Mouse (Mus musculus) neutrophil, adult 5-6 weeks (primary cell): ENCODE measurements around the gene Gm12248. TPM values are rescaled to one million over a fixed set of nuclear protein-coding genes. Genes with fewer than 3 reads are reported as not detected.
"Not testable (repeated sequence)": the region's sequence is repeated elsewhere in the genome, so short reads cannot be mapped to it uniquely, and the experiment has no call there.

ENCODE experiments used
- ATAC-seq: fragments of 151-379, 151-347 bp; 2 replicates; pipeline ENCODE4 v1.8.0; 2017; ENCODE audit warnings: mild to moderate bottlenecking, moderate TSS enrichment; ENCODE audit not compliant: insufficient number of reproducible peaks, poor library complexity, low FRiP score, severe bottlenecking; ENCODE audit errors: extremely low read depth
- total RNA-seq: library from RNA; stranded (forward); fragments of 200-1000 nt; gene quantifications from 2 replicates; pipeline ENCODE4 v1.2.3, GENCODE M21; 2017

The Gm12248 gene
- total RNA-seq, 1 experiment from 2014 or later, result not detected

DNA sequence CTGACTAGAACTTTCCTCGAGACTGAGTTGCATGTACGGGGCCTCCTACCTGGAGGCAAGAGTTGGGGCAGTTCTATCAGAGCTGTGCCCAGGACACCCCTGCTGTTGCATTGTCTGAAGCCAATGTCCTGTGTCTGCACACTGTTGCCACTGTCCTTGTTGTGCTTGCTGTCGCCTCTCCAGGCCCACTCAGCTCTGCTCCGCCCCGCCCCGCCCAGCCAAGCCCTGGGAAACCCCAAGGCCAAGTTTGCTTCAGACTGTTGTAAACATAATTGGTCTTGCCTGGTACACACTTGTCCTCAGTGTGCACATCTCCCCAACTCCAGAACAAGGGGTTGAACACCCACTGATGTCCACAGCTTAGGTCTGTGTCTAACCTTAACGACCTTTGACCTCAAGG lies 33.2 kb downstream of the Gm12248 start:
- not testable (repeated sequence) for ATAC-seq

DNA sequence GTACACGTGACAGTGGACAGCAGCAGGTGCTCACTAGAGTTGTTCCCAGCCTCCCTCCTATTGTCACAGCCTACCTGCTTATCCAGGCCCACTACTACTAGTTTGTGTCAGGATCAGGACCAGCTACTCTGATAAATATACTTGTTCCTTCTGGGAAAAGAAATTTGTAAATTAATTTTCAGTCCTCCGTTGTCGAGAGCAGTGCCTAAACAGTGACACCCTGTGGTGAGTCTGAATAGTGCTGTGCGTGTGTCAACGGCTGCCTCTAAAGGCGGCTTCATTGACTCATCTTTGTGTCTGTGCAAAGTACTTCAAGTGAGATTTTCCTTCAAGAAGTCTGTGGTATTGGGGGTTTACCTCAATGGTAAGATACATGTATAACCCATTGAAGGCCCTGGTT lies 35.5 kb downstream of the Gm12248 start:
- ATAC-seq, result peak; percentile 45; the same call in 1 of the 2 replicates

DNA sequence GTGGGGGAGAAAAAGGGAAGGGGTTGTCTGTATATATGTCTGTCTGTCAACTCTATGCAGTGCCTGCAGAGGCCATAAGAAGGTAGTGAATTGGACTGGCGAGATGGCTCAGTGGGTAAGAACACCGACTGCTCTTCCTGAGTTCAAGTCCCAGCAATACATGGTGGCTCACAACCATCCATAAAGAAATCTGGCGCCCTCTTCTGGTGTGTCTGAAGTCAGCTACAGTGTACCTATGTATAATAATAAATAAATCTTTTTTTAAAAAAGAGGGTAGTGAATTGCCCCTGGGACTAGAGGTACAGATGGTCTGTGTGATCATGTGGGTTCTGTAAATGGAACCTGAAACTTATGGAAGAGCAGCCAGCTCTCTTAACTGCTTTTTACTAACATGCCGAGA lies 46.5 kb downstream of the Gm12248 start:
- ATAC-seq, result no peak

DNA sequence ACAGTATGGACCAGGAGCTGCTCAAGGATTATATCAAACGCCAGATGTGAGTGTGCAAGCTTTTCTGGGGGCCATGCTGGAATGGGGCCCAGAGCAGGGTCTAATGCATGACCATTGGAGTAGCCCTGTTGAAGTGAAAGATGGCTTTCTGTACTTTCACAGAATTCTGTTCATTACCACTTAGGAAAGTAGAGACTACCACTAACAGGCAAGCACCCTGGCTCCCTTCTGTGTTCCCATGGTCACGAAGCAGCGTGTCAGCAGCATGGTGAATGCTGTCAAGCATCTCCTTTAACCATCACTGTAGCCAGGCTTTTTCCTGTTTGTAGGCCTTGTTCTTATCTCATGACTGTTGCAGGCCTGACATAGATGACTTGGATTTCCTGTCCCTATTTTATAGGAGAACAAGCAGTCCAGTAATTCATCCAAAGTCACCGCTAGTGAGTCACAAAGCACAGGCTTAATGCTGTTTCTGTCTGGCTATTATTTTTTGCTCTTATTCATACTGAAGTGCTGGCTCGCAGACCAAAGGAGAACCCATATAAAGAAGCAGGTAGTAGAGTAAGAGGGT lies 50.0 kb downstream of the Gm12248 start:
- ATAC-seq, result no peak

DNA sequence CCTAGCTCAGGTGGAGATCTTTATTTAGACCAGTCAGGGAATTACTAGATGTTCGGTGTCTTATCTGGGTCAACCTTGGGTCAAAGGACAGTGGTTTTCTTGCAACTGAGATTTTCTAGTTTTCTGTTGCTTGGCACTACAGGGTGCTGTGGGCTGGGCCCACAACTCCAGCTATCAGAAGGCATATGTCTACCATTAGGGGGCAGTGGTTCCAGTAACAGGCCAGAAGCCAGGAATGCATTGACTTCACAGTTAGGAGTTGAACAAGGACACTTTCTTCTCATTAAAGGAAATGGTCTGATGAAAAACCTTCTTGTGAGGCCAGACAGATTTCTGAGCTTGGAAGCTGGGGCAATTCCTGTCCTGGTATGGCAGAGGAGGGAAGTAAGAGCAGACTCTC lies 53.9 kb downstream of the Gm12248 start:
- no peak for ATAC-seq

DNA sequence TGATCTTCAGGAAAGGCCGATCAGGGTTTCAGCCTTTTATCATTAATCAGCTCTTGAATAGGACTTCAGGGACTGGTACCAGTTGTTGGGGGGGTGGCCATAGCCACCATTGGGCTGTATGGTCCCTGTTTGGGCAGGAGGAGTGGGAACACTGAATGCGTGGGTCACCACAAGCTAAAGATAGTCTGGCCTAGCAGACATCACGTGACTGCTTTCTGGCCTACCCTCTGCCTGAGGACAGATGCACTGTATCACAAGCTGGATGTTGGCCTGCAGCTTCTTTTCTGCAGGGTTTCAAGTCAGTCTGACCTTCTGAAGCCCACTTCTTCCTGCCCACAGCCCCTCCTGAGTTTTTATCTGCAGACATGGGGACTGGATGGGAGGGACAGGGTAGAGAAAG lies 59.3 kb downstream of the Gm12248 start:
- ATAC-seq, result no peak

DNA sequence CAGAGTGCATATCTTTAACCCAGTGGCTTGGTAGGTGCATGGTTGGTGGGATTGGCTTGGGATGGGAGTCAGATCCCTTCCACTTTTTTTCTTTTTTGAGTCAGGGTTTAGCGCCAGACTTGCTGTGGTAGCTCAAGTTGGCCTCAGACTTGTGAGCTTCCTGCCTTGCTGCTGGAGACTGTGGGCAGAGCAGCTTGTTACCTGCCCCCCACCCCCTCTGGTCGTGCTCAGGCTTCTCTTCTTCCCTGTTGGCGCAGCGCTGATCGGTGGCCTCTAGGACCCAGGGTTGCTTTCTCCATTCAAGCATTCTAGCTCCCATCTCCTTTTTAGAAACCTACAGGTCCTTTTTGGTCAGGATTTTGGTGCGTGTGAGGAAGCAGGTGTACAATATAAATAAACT lies 61.8 kb downstream of the Gm12248 start:
- ATAC-seq, result peak; percentile 6; the same call in 1 of the 2 replicates

DNA sequence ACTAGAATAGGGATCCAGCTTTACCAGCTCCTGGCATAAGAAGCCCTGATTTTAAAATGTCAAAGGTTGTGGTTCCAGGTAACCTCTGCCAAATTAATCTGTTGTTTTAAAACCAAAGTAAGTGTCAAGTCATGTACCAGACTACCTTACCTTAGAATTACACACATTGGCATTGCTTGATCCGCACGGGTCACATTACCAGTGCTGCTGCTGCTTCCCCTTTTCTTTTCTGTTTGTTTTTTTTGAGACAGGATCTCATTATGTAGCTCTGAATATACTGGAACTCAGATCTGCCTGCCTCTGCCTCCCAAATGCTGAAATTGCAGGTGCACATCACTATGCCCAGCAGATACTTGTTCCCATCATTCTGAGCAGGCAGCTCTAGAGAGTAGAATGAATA lies 63.1 kb downstream of the Gm12248 start:
- ATAC-seq, result no peak

DNA sequence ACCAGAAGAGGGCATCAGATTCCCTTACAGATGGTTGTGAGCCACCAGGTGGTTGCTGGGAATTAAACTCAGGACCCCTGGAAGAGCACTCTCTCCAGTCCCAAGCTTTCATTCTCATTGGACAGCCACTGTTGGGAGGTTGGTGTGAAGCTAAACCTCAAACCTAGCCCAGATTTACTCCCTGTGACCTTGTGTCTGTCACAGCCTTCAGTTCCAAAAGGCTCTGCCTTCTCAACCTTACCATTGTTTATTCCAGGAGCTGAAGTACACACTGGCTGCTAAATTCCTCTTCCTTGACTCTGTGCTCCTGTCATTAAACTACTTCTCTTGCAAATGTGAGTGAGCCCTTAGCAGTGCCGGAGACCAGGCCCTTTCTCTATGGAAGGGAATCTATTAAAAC lies 64.0 kb downstream of the Gm12248 start:
- no peak for ATAC-seq

DNA sequence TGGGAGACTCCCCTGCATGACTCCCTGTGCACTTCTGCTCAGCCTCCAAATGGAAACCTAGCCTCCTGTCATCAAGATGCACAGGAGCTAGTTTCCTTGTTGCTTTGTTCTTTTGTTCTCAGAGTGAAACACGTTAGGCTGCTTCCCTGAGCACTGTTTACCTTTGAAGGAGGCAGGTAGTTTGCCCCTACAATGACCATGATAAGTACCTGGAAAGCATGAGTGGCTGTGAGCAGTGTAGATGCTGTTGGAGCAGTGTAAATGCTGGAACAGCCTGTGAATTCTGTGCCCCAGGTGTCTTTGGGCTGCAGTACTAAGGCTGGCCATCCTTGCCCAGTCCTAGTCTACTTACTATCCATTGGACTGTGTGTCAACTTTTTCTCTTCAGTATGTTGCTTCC lies 66.1 kb downstream of the Gm12248 start:
- ATAC-seq, result no peak

DNA sequence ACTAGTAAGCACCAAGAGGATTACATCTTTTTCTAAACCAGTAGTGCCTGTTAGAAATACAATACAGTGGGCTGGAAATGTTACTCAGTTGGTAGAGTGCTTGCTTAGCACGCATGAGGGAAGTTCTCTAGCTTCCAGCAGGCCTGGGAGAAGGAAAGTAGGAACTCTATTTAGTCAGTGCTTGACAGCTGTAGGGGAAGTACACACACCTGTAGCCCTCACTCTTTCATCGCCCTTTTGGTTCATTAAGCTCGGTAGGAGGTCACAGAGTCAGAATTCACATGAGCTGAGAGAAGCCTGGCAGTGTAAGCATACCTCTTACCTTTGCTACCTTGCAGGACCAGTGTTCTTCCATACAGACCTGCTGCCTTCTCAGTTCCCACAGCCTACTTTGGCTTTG lies 66.6 kb downstream of the Gm12248 start:
- ATAC-seq, result no peak

DNA sequence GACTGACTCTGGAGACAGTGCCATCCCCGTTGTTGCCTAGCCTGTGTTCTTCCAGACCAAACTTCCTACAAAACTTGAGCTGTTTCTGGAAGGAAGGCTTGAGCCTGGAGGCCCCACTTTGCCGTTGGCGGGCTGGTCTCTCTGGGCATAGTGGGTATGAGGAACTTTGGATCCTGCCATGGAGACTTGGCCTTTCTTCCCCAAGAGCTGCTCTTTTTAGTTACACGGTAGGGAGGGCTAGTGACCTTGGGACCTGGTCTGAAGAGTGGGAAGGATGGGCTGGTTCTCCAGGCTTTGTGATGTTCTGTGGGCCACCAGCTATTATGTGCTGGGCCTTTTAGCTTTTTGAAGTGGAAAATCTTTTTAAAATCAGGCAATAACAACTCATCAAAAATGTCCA lies 67.1 kb downstream of the Gm12248 start:
- ATAC-seq, result no peak

DNA sequence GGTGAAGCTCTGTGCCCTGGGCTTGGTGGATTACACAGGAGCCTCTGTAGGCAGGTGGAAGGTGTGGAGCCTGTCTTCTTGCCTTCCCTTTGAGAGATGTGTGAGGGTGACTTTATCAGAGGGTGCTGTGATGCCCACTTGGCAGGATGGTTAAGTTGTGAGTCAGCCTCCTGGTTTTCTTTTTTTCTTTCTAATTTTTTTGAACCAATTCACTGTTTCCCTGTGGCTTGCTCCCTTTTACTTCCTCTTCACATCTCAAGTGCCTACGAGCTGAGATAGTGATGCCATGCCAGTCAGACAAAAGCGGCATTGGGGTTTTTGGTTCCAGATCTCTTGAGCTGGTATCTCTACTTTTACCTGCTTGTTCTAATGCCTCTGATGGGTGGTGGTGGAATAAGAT lies 68.3 kb downstream of the Gm12248 start:
- ATAC-seq, result no peak

DNA sequence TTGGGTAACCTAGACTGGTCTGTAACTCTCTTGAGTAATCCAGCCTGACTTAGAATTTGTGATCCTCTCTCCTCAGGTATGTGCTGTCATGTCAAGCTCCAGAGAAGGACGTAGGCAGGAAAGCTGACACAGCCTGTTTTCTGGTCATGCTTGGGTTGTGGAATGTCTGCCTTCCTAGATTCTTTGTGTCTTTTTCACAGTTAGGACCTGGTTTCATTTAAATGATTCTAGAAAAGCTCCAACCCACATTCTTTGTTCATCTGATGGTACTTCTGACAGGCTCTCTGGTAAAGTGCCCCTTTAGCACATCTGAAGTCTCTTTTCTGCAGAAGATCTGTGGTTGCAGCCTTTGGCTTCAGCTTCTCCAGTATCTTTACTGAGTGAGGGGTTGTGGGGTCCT lies 68.7 kb downstream of the Gm12248 start:
- no peak for ATAC-seq

DNA sequence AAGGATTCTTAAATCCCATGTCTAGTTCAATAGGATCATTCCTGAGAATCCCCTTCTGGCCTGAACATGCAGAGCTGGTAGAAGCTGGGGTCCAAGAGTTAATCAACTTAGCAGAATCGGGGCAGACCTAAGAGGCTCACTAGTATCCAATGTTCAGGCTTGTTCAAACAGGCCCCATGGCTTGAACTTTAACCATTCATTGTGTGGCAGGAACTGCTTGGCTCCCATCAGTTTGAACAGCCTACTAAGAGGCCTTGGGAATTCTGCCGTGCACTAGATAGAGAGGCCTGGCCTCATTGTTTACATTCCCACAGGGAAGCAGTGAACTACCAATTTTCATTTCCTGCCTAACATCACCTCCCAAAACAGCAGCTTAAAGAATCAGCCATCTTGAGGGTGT lies 71.3 kb downstream of the Gm12248 start:
- ATAC-seq, result no peak

DNA sequence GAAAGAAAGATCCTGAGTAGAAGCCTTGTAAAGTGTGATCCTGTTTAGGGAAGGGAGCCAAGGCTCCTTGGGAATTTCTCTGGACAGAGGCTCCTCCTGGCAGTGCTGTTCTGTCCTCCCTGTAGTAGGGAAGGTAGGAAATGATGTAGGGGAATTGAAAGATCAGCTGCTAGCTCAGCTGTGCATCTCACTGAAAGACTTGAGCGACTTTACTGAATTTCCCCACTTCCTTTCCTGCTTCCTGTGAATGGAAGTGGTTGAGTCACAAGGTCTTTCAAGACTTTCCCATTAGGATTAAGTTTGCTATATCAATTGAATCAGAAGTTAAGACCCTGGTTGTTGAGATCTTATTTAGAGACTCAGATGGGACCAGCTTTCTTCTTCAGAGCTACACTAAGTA lies 71.8 kb downstream of the Gm12248 start:
- no peak for ATAC-seq

DNA sequence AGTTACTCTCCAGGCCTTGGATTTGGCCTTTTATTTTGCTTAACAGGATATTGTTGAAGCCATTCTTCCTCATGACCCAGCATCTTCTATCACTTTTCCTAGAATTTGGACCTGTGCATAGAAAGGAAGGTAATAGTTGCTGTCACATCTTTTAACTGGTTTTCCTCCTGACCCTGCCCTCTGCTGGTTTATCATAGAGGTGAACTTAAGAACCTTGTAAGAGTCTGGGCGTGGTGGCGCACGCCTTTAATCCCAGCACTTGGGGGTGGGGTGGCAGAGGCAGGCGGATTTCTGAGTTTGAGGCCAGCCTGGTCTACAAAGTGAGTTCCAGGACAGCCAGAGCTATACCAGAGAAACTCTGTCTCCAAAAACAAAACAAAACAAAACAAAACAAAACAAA lies 74.2 kb downstream of the Gm12248 start:
- no peak for ATAC-seq

DNA sequence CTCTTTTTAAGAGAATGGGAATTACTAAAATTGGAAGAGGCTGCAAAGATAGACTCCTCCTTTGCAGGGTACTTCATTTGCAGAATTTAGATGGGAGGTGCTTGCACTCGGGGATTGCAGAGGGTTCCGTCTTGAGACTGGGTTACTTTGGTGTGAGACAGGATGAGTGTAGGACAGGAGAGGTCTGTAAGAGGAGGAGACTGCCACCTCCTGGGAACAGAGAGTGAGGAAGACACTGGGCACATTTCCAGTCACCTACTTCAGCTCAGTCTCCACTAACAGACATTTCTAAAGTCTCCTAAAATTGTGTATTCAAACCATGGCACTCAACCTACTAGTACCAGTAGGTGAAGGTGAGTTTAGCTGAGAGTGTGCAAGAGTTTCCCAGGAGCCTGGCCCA lies 74.6 kb downstream of the Gm12248 start:
- no peak for ATAC-seq

DNA sequence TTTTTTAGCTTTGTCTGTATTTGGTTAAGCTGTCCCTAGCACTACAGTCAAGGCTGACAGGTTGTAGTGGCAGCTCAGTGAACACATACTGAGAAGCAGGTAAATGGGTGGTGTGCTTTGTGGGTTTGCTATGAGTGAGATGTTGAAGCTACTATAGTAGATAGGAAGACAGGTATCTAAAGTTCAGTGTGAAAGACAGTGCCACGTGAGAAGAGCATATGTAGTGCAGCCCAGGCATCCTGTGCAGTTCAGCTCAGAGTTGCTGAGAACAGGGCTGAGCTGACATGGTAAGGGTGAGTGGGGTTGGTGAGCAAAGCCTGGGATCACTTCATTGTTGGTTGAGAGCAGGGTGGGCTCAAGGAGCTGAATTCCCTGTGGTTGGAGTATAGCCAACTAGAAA lies 75.5 kb downstream of the Gm12248 start:
- no peak for ATAC-seq

DNA sequence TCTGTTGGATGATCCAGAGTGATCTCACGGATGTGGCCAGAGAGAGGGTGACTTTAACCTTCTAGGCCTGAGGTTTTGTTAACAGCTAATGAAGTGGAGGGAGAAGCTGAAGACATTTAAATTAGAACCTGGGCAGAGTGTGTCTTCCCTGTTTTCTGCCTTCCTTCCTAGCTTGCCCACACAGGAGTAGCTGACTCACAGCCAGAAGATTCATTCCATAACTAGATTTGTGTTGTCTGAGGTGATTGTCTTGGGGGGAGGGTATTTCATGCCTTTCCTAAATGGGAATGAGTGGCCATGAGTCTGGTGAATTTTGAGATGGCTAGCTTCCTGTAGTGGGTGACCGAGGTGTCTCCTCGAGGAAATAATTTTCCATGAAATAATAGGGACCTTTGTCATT lies 76.6 kb downstream of the Gm12248 start:
- no peak for ATAC-seq

DNA sequence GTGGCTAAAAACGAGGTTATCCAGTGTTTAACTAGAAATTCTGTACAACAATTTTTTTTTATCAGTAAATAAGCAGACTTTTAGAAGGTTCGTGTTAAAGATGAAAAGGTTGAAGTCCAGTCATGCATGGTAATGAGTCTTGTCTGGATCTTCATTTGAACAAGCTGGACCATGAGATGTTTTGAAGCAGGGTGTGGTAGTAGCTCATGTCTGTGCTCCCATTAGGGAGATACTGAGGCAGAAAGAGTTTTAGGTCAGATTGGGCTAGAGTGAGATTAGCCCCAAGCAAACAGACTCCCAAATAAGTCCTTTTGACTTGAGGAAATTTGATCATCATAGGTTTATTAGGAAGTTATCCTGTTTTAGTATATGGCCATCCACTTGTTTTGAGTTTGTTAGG lies 77.6 kb downstream of the Gm12248 start:
- ATAC-seq, result no peak

DNA sequence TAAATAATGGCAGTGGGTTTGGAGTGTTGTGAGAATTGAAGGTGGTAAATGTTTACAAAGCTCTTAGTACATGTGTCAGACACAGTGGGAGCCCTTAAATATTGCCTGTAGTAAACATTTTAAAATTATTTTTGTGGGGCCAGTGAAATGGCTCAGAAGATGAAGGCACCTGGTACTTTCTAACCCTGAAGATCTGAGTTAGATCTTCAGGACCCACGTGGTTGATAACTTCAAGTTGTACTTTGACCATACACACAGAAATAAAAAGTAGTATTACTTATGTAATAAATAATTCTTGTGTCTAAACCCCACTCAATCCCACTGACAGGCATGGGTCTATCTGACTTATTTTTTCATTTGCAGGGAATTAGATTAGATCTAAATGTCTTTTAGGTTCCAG lies 78.3 kb downstream of the Gm12248 start:
- ATAC-seq, result no peak
